Mouse (Mus musculus) stomach, postnatal 0 days (tissue): Measurements from ENCODE around the gene Adam15. TPM values are rescaled to one million over a fixed set of nuclear protein-coding genes. Genes with fewer than 3 reads are reported as not detected.

Experiments used
- ATAC-seq: fragments of 200-750 bp; cut with Nextera tagmentation; 2 replicates; pipeline ENCODE4 v1.8.0; 2017; ENCODE audit not compliant: low FRiP score, low TSS enrichment
- DNase-seq: peaks from one replicate; pipeline ENCODE4 v3.0.0-alpha.2; 2016; ENCODE audit warnings: low spot score
- H3K27ac ChIP-seq: fragments of 300-500 bp; sonication (generic); replicated peaks from 2 replicates; pipeline ENCODE4 v1.5.1; 2014; ENCODE audit warnings: mild to moderate bottlenecking, control low read depth
- H3K27me3 ChIP-seq: fragments of 300-500 bp; sonication (generic); 2 replicates; pipeline ENCODE4 v1.6.1; 2014; ENCODE audit warnings: low read length; ENCODE audit not compliant: control insufficient read depth, insufficient read depth
- H3K36me3 ChIP-seq: fragments of 300-500 bp; sonication (generic); 2 replicates; pipeline ENCODE4 v1.6.1; 2014; ENCODE audit warnings: low read length, mixed read lengths; ENCODE audit not compliant: control insufficient read depth, insufficient read depth
- H3K4me1 ChIP-seq: fragments of 300-500 bp; sonication (generic); replicated peaks from 2 replicates; pipeline ENCODE4 v1.6.1; 2014; ENCODE audit warnings: antibody characterized with exemption; ENCODE audit not compliant: control insufficient read depth, insufficient read depth
- H3K4me2 ChIP-seq: fragments of 300-500 bp; sonication (generic); replicated peaks from 2 replicates; pipeline ENCODE4 v1.6.1; 2014; ENCODE audit warnings: low read depth, mild to moderate bottlenecking, control low read depth, moderate library complexity
- H3K4me3 ChIP-seq: fragments of 300-500 bp; sonication (generic); 2 replicates; pipeline ENCODE4 v1.5.1; 2014; ENCODE audit warnings: low read depth, low read length, control low read depth
- H3K9ac ChIP-seq: fragments of 300-500 bp; sonication (generic); 2 replicates; pipeline ENCODE4 v1.6.1; 2014; ENCODE audit warnings: mild to moderate bottlenecking, low read length, control low read depth, mixed read lengths
- H3K9me3 ChIP-seq: fragments of 300-500 bp; sonication (generic); 2 replicates; pipeline ENCODE4 v1.6.1; 2016; ENCODE audit warnings: low read length; ENCODE audit not compliant: control insufficient read depth
- CTCF ChIP-seq: IDR thresholded peaks from 2 replicates; pipeline ENCODE4 v1.5.1; 2016; ENCODE audit warnings: antibody characterized with exemption, low read depth, mild to moderate bottlenecking, moderate library complexity
- EP300 ChIP-seq: optimal IDR thresholded peaks from 2 replicates; pipeline ENCODE3; 2016; ENCODE audit warnings: antibody characterized with exemption
- WGBS: fragments of 180-500 bp; shearing (Covaris S2); extraction: QIAGEN DNeasy Blood & Tissue Kit; methylation state at CpG from one replicate; pipeline ENCODE4 v1.1.7; 2014; 5-methylcytosine and 5-hydroxymethylcytosine counted together
- polyA plus RNA-seq: library from polyadenylated mRNA; unstranded; fragments of >200 nt; fragmentation: Nextera tagmentation; extraction: Ambion mirVana; gene quantifications from 2 replicates; pipeline ENCODE4 v1.2.1, GENCODE M21; 2015

The Adam15 gene
- polyA plus RNA-seq, 1 experiment from 2014 or later, result 43.0 TPM

DNA sequence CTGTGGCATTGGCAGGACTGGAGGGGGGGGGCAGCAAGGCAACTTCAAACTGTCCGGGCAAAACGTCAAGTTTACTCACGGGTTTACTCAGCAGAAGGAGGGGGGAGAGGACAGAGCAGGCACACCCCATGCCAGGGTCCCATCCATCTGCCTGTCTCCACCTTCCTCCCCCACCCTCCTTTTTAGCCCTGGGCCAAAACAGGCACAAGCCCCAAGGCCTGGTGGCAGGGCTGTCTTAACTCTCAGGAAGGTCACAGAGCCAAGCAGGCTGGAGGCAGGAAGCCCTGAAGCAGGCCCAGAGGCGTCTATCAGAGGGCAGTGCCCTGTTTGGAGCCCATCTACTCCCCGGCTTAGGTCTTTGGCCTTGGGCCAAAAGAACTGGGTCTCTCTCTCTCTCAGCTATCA is 40.3 kb upstream of the Adam15 start:
- peaks cover 6% of the 10 kb centered on the region; the same call in 1 of the 2 replicates for H3K4me1 ChIP-seq
- no peak for TF ChIP-seq EP300
- no peak for TF ChIP-seq CTCF

DNA sequence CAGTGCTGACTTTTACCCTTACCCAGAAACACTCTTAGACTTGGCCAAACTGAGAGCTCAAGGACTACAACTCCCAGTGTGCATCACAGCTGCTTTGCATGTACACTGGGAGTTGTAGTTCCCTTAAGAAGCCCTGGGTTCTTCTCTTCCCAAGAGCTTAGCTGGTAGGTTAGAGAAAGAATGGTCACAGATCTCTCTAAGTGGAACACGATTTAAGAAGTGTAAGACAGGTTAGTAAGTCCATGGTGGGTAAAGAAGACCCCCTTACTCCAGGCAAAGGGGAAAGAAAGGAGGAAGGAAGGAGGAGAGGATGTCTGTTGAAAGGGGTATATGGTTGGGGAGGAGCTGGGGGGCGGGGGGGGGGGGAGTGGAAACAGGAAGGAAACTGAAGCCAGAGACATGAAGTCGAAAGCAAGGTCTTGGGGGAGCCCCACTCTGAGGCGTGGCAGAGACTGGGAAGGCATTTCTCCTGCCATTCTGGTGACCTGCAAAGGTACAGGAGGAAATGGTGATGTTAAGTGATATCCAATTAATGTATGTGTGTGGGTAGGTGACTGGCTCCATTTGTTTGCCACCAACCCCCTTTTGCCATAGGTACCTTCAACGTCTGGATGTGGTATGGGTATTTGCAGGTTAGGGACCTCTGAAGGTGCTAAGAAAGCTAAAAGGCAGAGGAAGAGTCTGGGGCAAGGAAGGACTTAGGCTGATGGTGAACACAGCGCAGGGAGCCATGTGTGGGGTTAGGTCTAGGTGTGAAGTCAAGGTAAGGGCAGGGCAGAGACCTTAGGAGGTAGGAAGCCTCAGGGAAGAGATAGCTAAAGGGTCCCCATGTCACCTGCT is 39.3 kb upstream of the Adam15 start:
- Histone ChIP-seq H3K4me3 (no peak overlapping the region), H3K36me3 (no peaks in the 10 kb centered on the region), H3K9ac (no peak overlapping the region), H3K4me1 (peaks cover 11% of the 10 kb centered on the region), H3K27me3 (no peaks in the 10 kb centered on the region), H3K27ac (peak overlapping the region; percentile 94), H3K4me2 (peak overlapping the region; percentile 99; the same call in 1 of the 2 replicates), H3K9me3 (no peaks in the 10 kb centered on the region)
- 47% methylated on average over 5 of the region's 6 CpGs for WGBS
- no peak for DNase-seq
- no peak for TF ChIP-seq CTCF
- TF ChIP-seq EP300, result no peak
- ATAC-seq, result no peak

More for the DNA sequence above, 40.3 kb upstream of the Adam15 start:
- Histone ChIP-seq H3K27ac (peak overlapping the region; percentile 94), H3K27me3 (no peaks in the 10 kb centered on the region), H3K4me2 (peak overlapping the region; percentile 99), H3K9ac (peak overlapping the region; percentile 82; the same call in 1 of the 2 replicates), H3K9me3 (no peaks in the 10 kb centered on the region), H3K4me3 (peak overlapping the region; percentile 76), H3K36me3 (no peaks in the 10 kb centered on the region)
- peak; percentile 50 for DNase-seq
- WGBS, result 19% methylated on average over 5 of the region's 5 CpGs
- no peak for ATAC-seq

DNA sequence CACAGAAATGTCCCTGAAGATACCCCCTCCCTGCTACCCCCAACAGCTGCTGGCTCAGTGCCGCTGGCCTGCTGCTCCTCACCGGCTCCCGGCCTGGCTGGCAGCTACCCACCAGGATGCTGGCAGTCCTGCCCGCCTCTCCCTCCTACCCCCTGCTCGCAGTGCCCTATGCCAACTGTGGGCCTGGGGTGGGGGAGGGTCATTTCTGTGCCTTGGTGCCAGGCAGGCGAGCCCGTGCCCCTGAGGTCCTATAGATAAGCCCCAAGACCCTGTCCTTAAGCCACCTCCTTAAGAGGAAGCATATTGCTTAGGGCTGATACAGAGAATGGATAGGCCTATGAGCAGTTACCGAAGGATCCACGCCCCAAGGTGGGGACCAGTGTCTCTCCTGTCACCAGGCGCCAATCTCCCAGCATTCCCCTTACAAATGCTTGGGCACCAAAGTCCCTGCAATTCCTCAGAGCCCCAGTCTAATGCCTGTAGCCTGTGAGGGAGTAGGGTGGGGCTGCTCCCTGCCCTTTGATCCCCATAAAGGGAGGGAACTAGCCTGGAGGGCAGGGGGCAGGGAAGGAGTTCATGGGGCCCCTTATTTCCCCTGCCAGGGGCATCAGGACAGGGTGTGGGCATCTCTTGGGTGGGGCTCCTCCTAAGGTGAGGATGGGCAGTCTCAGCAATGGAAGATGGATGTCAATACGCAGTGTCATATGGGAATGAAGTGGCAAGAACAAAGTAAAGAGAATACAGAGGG is 38.5 kb upstream of the Adam15 start:
- Histone ChIP-seq H3K9me3 (no peaks in the 10 kb centered on the region), H3K27ac (peak overlapping the region; percentile 84), H3K4me1 (peaks cover 11% of the 10 kb centered on the region), H3K4me2 (peak overlapping the region; percentile 50), H3K4me3 (peak overlapping the region; percentile 18; the same call in 1 of the 2 replicates), H3K27me3 (no peaks in the 10 kb centered on the region), H3K9ac (peak overlapping the region; percentile 41), H3K36me3 (no peaks in the 10 kb centered on the region)
- TF ChIP-seq EP300 (no peak), CTCF (no peak)
- WGBS, result 49% methylated on average over 11 of the region's 11 CpGs
- ATAC-seq (0 out of 2 replicates have a peak, but pooled peaks have one; percentile 2), DNase-seq (peak; percentile 60)

DNA sequence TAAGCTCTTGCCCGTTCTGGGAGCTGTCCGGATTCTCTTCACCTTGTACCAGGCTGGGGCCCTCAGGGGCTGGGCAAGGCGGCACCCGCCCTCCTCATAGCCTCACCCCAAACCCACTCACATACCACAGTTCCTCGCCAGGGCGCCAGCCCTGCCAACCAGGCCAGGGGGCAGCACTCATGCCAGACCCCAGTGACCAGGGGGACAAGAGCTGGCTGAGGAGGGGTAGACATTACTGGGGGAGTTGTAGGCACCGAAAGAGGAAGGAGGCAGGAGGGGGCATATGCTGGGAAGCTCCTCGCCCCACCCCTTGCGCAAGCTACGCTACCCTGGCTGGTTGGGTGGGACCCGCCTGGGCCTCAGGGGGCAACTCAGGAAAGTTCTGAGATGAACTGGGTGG is 37.8 kb upstream of the Adam15 start:
- no peaks in the 10 kb centered on the region for H3K36me3 ChIP-seq
- peaks cover 11% of the 10 kb centered on the region for H3K4me1 ChIP-seq
- no peaks in the 10 kb centered on the region for H3K9me3 ChIP-seq
- WGBS, result 47% methylated on average over 11 of the region's 11 CpGs
- peak overlapping the region; percentile 50 for H3K4me2 ChIP-seq
- TF ChIP-seq EP300, result no peak
- peak; percentile 21; the same call in 1 of the 2 replicates for TF ChIP-seq CTCF
- peak overlapping the region; percentile 18; the same call in 1 of the 2 replicates for H3K4me3 ChIP-seq
- peak overlapping the region; percentile 84 for H3K27ac ChIP-seq
- DNase-seq (peak; percentile 58), ATAC-seq (no peak)
- H3K9ac ChIP-seq, result peak overlapping the region; percentile 41; the same call in 1 of the 2 replicates
- H3K27me3 ChIP-seq, result no peaks in the 10 kb centered on the region

DNA sequence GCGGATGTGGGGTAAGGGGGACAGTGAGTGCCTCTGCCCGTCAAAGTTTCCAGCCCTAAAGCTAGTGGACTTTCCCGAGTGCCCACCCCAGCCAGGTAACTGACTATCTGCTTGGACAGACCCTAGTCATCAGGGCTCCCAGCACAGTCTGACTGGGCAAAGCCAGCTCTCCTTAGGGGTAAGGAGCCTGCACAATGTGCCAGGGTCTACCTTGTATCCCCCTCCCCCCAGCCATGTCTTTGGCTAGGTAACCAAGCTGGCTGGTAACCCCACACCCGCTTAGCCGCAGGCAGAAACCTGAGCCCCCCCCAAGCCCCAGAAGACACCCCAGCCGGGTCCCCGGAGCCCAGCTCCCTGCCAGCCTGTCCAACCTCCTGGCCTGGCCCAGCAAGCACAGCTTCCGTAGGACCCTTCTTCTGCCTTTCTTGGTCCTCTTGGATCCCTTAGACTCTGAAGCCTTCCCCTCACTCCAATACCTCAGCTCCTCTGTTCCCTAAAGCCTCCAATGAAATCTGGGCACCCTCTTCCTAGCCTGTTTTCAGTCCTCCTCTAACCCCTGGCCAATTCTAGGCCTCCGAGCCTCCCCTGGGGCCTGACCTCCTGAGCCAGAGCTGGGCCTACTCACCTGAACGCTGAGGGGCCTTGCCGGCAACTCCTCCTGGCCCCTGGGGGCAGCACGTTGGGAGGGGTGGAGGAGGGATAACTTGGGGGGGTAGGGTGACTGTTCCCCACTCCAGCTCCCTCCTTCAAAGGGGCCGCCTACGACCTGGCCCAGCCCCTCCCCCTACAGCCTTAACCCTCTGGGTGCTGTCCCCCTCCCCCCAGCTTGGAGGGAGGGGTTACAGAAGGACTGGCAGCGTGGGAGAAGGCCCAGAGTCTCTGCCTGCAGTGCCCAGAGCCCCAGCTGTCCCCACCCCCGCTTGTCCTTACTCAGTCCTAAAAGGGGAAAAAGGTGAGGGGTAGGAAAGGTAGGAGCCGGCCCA is 36.9 kb upstream of the Adam15 start:
- Histone ChIP-seq H3K4me2 (peak overlapping the region; percentile 50), H3K4me3 (peak overlapping the region; percentile 18; the same call in 1 of the 2 replicates), H3K9ac (peak overlapping the region; percentile 41), H3K4me1 (peaks cover 11% of the 10 kb centered on the region), H3K27ac (peak overlapping the region; percentile 84), H3K27me3 (no peaks in the 10 kb centered on the region), H3K9me3 (no peaks in the 10 kb centered on the region), H3K36me3 (no peaks in the 10 kb centered on the region)
- DNase-seq (peak; percentile 35), ATAC-seq (no peak)
- 58% methylated on average over 17 of the region's 17 CpGs for WGBS
- TF ChIP-seq CTCF (no peak), EP300 (no peak)
